Mouse (Mus musculus) erythroid progenitor cell, adult 5-6 weeks (primary cell): Measurements from ENCODE around the gene Naif1. TPM values are rescaled to one million over a fixed set of nuclear protein-coding genes. Genes with fewer than 3 reads are reported as not detected.
A peak's percentile ranks its signal among the peaks of the same experiment; 100 is the strongest.

Experiments used
- ATAC-seq: replicated peaks from 2 replicates; pipeline ENCODE4 v1.8.0; 2016; ENCODE audit warnings: moderate number of reproducible peaks, mild to moderate bottlenecking, moderate TSS enrichment, inconsistent platforms; ENCODE audit not compliant: poor library complexity, low FRiP score, severe bottlenecking
- total RNA-seq, 2 experiments: library from RNA; stranded (forward) in 1 of 2; stranded (reverse) in 1 of 2; fragments of 150-400 nt in 1 of 2; fragments of 186-747, 209-891 nt in 1 of 2; gene quantifications; 2 replicates each; pipeline versions ENCODE4 v1.2.3 to v1.2.4; 2015 to 2017; ENCODE audit warnings: low replicate concordance in 2 of 2

The Naif1 gene
- total RNA-seq, 2 experiments from 2014 or later: 0.23 TPM; not detected in 1

DNA sequence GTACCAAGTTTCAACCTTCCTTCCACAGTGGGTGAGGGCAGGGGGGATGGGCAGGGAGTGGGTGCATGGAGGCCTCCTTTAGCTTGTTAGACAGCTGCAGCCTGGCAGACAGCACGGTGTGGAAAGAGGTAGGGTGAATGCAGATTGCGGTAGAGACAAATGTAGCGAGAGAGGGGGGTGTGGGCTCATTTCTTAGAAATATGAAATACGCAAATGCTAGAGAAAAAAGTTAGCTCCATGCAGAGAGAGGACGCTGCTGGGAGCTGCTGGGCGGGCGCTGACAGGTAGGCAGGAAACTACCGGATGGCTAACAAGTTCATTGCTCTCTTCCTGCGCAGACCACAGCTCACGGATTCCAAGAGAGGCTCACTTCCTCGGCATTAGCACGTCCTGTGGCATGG lies 43.0 kb downstream of the Naif1 start:
- ATAC-seq: no peak

DNA sequence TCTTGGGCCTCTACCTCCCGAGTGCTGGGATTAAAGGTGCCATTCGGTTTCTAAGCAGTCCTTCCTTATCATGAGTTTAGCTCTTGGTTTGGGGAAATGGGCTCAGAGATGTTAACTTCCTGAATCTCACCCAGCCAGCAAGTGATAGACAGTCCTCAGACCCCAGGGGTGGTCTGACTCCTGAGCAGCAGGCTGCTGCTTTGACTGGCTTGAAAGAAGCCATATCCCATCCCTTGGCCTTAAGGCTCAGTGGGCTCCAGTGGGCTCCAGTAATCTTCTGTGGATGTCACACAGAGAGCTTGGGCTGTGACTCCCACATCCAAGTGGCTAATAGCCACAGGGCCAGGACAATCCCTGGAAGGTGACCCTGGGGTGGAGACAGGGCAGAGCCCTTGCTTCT lies 44.3 kb downstream of the Naif1 start:
- no peak for ATAC-seq

DNA sequence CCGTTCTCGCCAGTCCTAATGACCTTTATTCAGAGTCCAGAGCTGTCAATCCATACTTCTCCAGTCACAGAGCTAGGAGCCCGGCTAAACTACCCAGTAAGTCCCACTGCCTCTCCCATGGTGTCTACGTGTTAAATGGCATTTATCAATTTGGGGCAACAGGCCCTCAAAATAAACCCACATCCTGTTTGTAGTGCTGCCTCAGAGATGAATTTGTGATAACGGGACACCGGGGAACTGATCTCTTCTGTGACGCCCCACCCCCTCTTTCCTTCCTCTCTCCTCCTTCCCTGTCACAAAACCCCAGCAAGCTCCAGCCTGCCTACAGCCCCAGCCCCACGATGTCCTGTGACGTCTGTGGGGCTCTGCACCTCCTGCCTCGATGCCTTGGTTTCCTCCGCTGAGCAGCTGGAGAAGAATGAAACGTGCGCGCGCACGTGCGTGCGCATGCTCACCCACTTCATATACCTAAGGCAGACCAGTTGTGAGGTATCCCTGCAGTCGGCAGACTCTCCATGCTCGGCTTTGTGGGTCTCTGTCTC lies 45.0 kb downstream of the Naif1 start:
- ATAC-seq: no peak

DNA sequence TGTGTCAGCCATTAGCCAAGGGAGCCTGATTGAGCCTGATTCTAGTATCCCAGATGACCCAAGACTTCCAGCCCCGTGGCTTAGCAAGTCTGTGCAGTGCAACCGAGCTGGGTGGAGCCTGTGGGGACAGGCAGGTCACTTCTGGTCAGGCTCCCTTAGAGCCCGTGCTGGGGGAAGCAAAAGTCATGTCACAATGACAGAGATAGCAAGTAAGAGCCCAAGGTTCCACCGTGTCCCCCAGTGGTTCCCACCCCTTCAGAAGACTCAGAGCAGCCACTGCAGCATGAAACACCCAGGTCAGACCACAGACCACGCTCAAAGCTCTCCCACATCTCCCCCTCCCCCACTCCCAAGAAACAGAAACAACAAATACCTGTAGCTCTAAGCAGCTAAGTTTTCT lies 45.9 kb downstream of the Naif1 start:
- no peak for ATAC-seq

DNA sequence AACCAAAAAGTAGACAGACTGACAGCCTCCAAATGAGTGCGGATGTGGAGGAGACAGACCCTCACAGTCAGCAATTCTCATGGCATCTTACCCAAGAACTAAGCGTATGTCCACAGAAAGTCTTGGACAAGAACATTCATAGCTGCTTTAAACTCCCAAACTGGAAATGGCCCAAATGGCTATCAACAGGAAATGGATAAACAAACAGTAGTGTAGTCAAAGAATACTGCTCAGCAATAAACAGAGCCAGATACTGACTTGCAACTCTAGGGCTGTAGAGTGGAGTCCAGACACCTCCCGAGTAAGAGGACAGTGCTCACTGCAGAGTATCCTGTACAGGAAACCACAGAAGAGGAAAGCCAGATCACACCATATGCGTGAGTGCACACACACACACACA lies 49.1 kb downstream of the Naif1 start:
- ATAC-seq: no peak

DNA sequence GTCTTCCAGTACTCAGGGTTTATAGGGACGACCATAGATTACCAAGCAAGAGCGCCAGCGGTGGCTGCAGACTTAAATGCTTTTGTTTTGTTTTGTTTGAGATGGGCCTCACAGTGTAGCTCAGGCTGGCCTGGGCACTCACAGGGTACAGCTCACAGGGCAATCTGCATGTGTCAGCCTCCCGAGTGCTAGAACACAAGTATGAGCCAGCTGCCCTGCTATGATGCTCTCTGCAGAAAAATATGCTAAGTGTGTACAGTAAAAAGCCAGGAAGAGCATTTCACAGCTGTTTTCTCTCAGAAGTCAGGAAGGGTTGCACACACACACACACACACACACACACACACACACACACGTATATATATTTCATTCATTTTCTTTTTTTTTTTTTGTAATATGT lies 50.2 kb downstream of the Naif1 start:
- ATAC-seq: no peak

DNA sequence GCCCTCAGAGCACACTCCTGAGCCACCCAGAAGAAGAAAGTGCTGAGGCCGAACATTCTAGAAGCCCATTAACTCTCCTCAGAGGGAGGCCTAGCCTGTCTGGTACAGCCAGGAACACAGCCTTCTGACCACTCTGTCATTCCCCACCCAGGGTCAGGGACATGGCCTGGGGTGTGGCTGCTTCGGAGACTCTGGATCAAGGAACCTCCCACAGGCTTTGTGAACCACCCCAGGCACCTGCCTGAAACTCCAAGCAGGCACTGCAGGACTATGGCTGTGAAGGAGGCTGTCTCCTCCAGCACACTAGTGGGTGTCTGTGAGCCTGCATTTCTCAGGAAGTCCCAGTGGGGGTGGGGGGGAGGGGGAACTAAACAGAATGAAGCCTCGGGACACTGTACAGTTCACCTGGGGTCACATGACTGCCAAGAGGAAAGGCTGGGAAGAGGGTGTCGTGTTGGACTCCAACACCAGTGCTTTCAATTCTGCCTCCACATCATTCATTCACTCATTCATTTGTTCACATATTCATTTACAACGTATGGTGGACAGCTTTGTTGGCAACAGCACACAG lies 51.6 kb downstream of the Naif1 start:
- 0 out of 2 replicates have a peak, but pooled peaks have one; percentile 35 for ATAC-seq

DNA sequence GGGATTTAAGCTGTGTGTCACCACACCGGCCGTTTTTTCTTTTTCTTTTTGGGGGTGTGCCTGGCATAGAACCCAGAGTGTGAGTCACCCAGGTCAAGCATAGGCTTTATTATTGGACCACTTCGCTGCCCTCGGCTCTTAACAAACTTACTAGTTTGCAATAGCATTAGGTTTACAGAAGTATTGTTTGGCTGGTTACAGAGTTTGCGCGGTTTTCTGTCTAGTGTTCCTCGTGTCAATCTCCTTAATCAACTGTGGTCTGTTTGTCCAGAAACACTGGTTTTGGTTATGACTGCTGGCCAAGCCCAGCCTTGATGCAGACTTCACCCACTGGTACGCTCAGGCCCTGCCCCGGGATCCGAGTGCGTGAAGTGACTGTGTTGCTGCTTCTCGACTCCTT lies 52.6 kb downstream of the Naif1 start:
- no peak for ATAC-seq

DNA sequence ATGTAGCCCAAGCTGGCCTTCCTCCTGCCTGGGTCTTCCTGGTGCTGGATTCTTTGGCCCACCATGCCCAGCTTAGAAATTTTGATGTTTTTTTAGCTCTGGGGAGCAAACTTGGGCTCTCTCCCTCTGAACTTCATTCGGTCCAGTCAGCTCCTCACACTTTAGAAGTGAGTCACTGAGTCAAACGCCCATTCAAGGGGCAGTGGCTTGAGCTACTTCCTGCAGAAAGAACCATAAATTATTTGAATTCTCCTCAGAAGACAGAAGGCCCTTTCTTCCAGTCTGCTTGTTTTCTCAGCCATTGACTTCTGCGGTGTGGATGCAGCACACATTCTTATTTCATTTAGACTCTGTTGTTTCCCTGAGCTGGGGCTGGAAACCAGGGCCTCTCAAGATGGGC lies 53.3 kb downstream of the Naif1 start:
- no peak for ATAC-seq

DNA sequence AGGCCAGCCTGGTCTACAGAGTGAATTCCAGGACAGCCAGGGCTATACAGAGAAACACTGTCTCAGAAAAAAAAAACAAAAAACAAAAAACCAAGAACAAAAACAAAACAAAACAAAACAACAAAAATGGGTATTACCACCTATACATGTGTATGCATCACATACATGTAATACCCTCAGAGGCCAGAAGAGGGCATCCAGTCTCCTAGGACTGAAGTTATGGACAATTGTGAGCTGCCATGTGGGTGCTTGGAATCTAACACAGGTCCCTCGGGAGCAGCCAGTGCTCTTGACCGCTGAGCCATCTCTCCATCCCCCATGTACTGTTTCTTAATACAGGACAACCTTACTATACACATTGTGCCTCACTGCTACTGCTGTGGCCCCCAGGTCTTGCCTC lies 55.3 kb downstream of the Naif1 start:
- ATAC-seq: no peak

Other genes with a start within 250 kb of the Naif1 start
- 14.1 and 23.1 TPM in 2 replicates for gene Pomt1, start 213.9 kb upstream of the Naif1 start, total RNA-seq (2015; ENCODE audit: low replicate concordance)
- gene Pomt1, start 213.9 kb upstream of the Naif1 start, total RNA-seq (2017; ENCODE audit: low replicate concordance): 18.0 and 36.3 TPM in 2 replicates
- gene Uck1, start 190.3 kb upstream of the Naif1 start, total RNA-seq (2015; ENCODE audit: low replicate concordance): 7.5 and 11.5 TPM in 2 replicates
- gene Uck1, start 190.3 kb upstream of the Naif1 start, total RNA-seq (2017; ENCODE audit: low replicate concordance): 20.4 and 20.9 TPM in 2 replicates
- 32.7 and 43.2 TPM in 2 replicates for gene Golga2, start 163.1 kb upstream of the Naif1 start, total RNA-seq (2015; ENCODE audit: low replicate concordance)
- gene Golga2, start 163.1 kb upstream of the Naif1 start, total RNA-seq (2017; ENCODE audit: low replicate concordance): 39.0 and 62.4 TPM in 2 replicates
- 49.4 and 68.7 TPM in 2 replicates for gene Swi5, start 162.4 kb upstream of the Naif1 start, total RNA-seq (2015; ENCODE audit: low replicate concordance)
- gene Swi5, start 162.4 kb upstream of the Naif1 start, total RNA-seq (2017; ENCODE audit: low replicate concordance): 77.7 and 95.8 TPM in 2 replicates
- 65.4 and 90.1 TPM in 2 replicates for gene Ciz1, start 98.1 kb upstream of the Naif1 start, total RNA-seq (2015; ENCODE audit: low replicate concordance)
- 77.5 and 131 TPM in 2 replicates for gene Ciz1, start 98.1 kb upstream of the Naif1 start, total RNA-seq (2017; ENCODE audit: low replicate concordance)
- gene Dnm1, start 97.1 kb upstream of the Naif1 start, total RNA-seq (2015; ENCODE audit: low replicate concordance): not detected in 2 replicates
- gene Dnm1, start 97.1 kb upstream of the Naif1 start, total RNA-seq (2017; ENCODE audit: low replicate concordance): not detected in 2 replicates
- gene 1110008P14Rik, start 68.5 kb upstream of the Naif1 start, total RNA-seq (2015; ENCODE audit: low replicate concordance): 5.8 and 7.5 TPM in 2 replicates
- gene 1110008P14Rik, start 68.5 kb upstream of the Naif1 start, total RNA-seq (2017; ENCODE audit: low replicate concordance): 3.7 and 7.2 TPM in 2 replicates
- gene Lcn2, start 62.2 kb upstream of the Naif1 start, total RNA-seq (2015; ENCODE audit: low replicate concordance): 1,234 and 1,375 TPM in 2 replicates
- 165 and 167 TPM in 2 replicates for gene Lcn2, start 62.2 kb upstream of the Naif1 start, total RNA-seq (2017; ENCODE audit: low replicate concordance)
- gene Ptges2, start 54.6 kb upstream of the Naif1 start, total RNA-seq (2015; ENCODE audit: low replicate concordance): 0.42 and 0.72 TPM in 2 replicates
- 0.51 TPM in 1 of 2 replicates, not detected in the other for gene Ptges2, start 54.6 kb upstream of the Naif1 start, total RNA-seq (2017; ENCODE audit: low replicate concordance)
- gene Slc25a25, start 988 bp downstream of the Naif1 start, total RNA-seq (2015; ENCODE audit: low replicate concordance): 5.4 and 7.2 TPM in 2 replicates
- gene Slc25a25, start 988 bp downstream of the Naif1 start, total RNA-seq (2017; ENCODE audit: low replicate concordance): 14.8 and 19.0 TPM in 2 replicates
- 3.6 and 12.6 TPM in 2 replicates for gene Fam102a, start 84.9 kb downstream of the Naif1 start, total RNA-seq (2015; ENCODE audit: low replicate concordance)
- 0.77 and 3.0 TPM in 2 replicates for gene Fam102a, start 84.9 kb downstream of the Naif1 start, total RNA-seq (2017; ENCODE audit: low replicate concordance)
- 33.9 and 45.3 TPM in 2 replicates for gene Dpm2, start 120.4 kb downstream of the Naif1 start, total RNA-seq (2015; ENCODE audit: low replicate concordance)
- gene Dpm2, start 120.4 kb downstream of the Naif1 start, total RNA-seq (2017; ENCODE audit: low replicate concordance): 11.8 and 21.1 TPM in 2 replicates
- gene Pip5kl1, start 124.3 kb downstream of the Naif1 start, total RNA-seq (2015; ENCODE audit: low replicate concordance): not detected in 2 replicates
- gene Pip5kl1, start 124.3 kb downstream of the Naif1 start, total RNA-seq (2017; ENCODE audit: low replicate concordance): not detected in 2 replicates
- gene 9430097D07Rik, start 125.2 kb downstream of the Naif1 start, total RNA-seq (2015; ENCODE audit: low replicate concordance): not detected in 2 replicates
- 0.90 TPM in 1 of 2 replicates, not detected in the other for gene 9430097D07Rik, start 125.2 kb downstream of the Naif1 start, total RNA-seq (2017; ENCODE audit: low replicate concordance)
- 2.9 and 3.8 TPM in 2 replicates for gene St6galnac4, start 136.6 kb downstream of the Naif1 start, total RNA-seq (2015; ENCODE audit: low replicate concordance)
- gene St6galnac4, start 136.6 kb downstream of the Naif1 start, total RNA-seq (2017; ENCODE audit: low replicate concordance): 2.3 and 2.4 TPM in 2 replicates
- not detected in 2 replicates for gene St6galnac6, start 149.3 kb downstream of the Naif1 start, total RNA-seq (2015; ENCODE audit: low replicate concordance)
- gene St6galnac6, start 149.3 kb downstream of the Naif1 start, total RNA-seq (2017; ENCODE audit: low replicate concordance): 0.64 and 3.9 TPM in 2 replicates
- gene Ak1, start 171.3 kb downstream of the Naif1 start, total RNA-seq (2015; ENCODE audit: low replicate concordance): 0.84 TPM in 1 of 2 replicates, not detected in the other
- gene Ak1, start 171.3 kb downstream of the Naif1 start, total RNA-seq (2017; ENCODE audit: low replicate concordance): not detected in 2 replicates
- gene Eng, start 196.1 kb downstream of the Naif1 start, total RNA-seq (2015; ENCODE audit: low replicate concordance): 5.4 and 15.5 TPM in 2 replicates
- gene Eng, start 196.1 kb downstream of the Naif1 start, total RNA-seq (2017; ENCODE audit: low replicate concordance): 0.64 and 1.4 TPM in 2 replicates